Mouse (Mus musculus): ENCODE measurements around the gene Ifnar1. TPM values are rescaled to one million over a fixed set of nuclear protein-coding genes. Genes with fewer than 3 reads are reported as not detected.

Ifnar1 gene
- polyA plus RNA-seq, 1 experiment: 36.2 TPM

DNA sequence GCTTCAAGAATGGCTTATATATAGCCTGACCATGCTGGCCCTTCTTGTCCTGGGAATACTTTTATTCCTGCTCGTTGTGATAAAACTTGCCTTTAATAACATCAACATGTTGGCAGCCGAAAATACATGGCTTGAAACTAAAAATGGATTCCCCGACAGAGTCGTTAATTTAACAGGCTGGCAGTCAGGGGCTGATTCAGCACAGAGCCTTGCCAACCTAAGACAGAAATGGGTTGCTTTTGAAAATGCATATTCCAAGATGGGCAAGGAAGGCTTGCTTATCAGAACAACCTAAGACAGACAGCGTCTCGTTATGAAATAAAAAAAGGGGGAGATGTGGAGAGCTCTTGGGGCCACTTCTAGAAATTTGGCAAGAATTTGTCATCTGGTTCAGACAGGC lies 46.8 kb downstream of the Ifnar1 start:
- Histone ChIP-seq H3K4me3 (ENCODE audit: insufficient read depth, low read length) (no peak overlapping the region), H3K27ac (ENCODE audit: insufficient read depth, low read length) (no peak overlapping the region), H3K4me1 (ENCODE audit: control insufficient read depth, insufficient read depth, low read length) (no peaks in the 10 kb centered on the region; the same call in 1 of the 2 replicates)
- no peak for TF ChIP-seq CTCF (IDR thresholded peaks at IDR 0.05; ENCODE audit: extremely low read depth, insufficient read depth, low read length)
- TF ChIP-seq POLR2A (IDR thresholded peaks at IDR 0.05; ENCODE audit: extremely low read depth, insufficient read depth, low read length): no peak

DNA sequence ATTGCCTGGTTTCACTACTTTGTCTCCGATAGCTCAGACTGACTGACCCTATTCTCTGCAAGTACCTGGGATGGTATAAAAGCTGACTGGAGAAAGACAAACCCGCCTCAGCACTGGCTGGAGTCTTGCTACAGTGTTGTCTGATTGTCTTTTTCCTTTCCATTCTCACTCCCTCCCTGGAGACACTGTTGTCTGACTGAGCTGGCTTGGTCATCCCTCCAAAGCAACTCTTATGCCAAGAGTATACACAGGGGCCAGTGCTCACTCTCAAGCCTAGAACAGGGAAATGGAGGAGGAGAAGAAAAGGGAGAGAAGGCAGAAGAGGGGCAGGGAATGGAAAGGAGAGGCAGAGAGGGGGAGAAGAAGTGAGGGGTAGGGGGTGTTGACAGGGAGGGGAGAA lies 47.4 kb downstream of the Ifnar1 start:
- no peak overlapping the region for H3K4me3 ChIP-seq (ENCODE audit: insufficient read depth, low read length)
- no peaks in the 10 kb centered on the region; the same call in 1 of the 2 replicates for H3K4me1 ChIP-seq (ENCODE audit: control insufficient read depth, insufficient read depth, low read length)
- no peak overlapping the region for H3K27ac ChIP-seq (ENCODE audit: insufficient read depth, low read length)
- TF ChIP-seq CTCF (IDR thresholded peaks at IDR 0.05; ENCODE audit: extremely low read depth, insufficient read depth, low read length): no peak
- TF ChIP-seq POLR2A (IDR thresholded peaks at IDR 0.05; ENCODE audit: extremely low read depth, insufficient read depth, low read length): no peak

DNA sequence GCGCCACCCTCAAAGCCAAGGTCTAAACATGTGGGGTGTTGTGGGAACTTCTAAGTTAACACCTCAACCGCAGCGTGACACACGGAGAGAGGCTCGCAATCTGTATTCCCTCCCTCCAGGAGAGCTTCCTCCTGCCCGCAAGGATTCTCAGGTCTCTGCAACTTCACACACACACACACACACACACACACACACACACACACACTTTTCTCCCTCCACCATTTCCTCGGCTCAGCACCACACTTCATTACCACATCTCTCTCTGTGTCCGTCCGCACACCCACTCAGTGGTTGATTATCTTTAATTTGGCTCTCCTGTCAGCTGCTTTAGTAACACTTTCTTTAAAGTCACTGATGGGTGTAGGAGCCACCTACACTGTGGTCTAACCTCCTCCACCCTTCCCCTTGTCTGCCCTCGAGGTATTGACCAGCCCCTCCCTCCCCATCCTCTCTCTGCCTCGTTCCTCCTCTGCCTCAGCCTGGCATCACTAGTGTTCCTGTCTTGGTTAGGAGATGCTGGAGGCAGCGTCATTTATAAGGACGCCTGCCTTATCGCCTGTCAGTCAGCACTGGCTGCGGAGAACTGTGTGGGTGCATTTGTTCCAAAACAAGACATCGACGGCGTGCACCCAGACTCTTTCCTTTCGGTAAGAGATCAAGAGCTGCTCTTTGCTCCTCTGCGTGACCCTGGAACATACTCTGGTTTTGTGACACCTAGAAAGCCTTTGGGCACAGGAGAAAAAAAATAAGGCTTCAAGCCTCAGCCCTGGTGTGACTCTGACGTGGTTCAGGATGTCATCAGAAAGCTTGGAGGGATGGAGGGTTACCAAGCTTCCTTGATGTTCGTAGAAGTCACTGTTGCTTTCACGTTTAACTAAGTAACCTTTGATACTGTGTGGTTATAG lies 48.3 kb downstream of the Ifnar1 start:
- no peak for TF ChIP-seq CTCF (IDR thresholded peaks at IDR 0.05; ENCODE audit: extremely low read depth, insufficient read depth, low read length)
- no peak for TF ChIP-seq POLR2A (IDR thresholded peaks at IDR 0.05; ENCODE audit: extremely low read depth, insufficient read depth, low read length)
- H3K27ac ChIP-seq (ENCODE audit: insufficient read depth, low read length): no peak overlapping the region
- no peaks in the 10 kb centered on the region; the same call in 1 of the 2 replicates for H3K4me1 ChIP-seq (ENCODE audit: control insufficient read depth, insufficient read depth, low read length)
- no peak overlapping the region for H3K4me3 ChIP-seq (ENCODE audit: insufficient read depth, low read length)

DNA sequence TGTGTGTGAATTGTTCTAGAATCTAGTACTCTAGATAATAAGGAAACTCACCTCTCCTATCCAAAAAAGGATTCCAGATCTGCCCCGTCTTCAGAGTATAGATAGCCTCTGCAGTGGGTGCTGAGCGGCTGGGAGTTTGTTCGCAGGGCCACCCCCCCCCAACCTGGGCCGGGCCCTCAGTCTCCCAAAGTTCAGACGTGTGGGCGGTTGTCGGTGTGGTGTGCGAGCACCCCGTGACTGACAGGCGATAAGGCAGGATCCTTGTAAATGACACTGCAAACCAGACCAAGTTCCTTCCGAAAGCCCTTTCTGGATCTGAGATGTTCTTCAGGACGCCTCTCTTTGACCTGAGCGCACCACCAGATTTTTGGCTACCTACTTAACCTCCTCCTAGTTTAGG lies 49.4 kb downstream of the Ifnar1 start:
- H3K4me3 ChIP-seq (ENCODE audit: insufficient read depth, low read length): no peak overlapping the region
- no peak overlapping the region for H3K27ac ChIP-seq (ENCODE audit: insufficient read depth, low read length)
- TF ChIP-seq CTCF (IDR thresholded peaks at IDR 0.05; ENCODE audit: extremely low read depth, insufficient read depth, low read length) (no peak), POLR2A (IDR thresholded peaks at IDR 0.05; ENCODE audit: extremely low read depth, insufficient read depth, low read length) (no peak)

DNA sequence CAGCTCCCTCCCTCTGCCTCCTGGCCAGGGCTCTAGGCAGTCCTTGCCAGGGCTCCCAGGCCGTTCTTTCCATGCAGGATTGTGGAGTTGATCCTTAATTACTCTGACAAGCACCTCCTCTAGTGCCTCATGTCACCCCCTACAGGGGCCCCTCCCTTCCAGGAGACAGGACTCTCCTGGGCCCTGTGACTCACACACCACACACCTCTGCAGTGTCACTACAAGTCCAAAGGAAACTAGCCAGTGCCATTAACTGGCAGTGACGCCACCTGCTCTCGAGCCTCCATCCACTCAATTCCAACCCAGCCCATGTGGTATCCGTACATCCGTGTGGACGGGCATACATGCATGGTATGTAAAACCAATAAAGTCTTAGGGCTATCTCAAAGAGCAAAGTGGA lies 49.9 kb downstream of the Ifnar1 start:
- TF ChIP-seq CTCF (IDR thresholded peaks at IDR 0.05; ENCODE audit: extremely low read depth, insufficient read depth, low read length): no peak
- no peak for TF ChIP-seq POLR2A (IDR thresholded peaks at IDR 0.05; ENCODE audit: extremely low read depth, insufficient read depth, low read length)
- Histone ChIP-seq H3K4me1 (ENCODE audit: control insufficient read depth, insufficient read depth, low read length) (no peaks in the 10 kb centered on the region; the same call in 1 of the 2 replicates), H3K27ac (ENCODE audit: insufficient read depth, low read length) (no peak overlapping the region), H3K4me3 (ENCODE audit: insufficient read depth, low read length) (no peak overlapping the region)

More for the DNA sequence above, 49.4 kb downstream of the Ifnar1 start:
- no peaks in the 10 kb centered on the region; the same call in 1 of the 2 replicates for H3K4me1 ChIP-seq (ENCODE audit: control insufficient read depth, insufficient read depth, low read length)

DNA sequence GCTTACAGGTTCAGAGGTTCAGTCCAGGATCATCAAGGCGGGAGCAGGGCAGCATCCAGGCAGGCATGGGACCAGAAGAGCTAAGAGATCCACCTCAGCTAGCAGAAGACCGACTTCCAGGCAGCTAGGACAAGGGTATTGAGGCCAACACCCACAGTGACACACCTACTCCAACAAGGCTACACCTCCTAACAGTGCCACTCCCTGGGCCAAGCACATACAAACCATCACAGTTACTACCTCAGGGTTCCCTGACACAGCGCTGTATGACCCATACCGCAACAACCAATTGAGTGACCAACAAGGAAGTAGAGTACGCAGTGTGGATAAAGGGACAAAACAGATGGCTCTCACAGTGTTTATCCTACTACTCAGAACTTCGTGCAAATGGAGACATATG lies 51.3 kb downstream of the Ifnar1 start:
- Histone ChIP-seq H3K4me1 (ENCODE audit: control insufficient read depth, insufficient read depth, low read length) (no peaks in the 10 kb centered on the region), H3K4me3 (ENCODE audit: insufficient read depth, low read length) (no peak overlapping the region), H3K27ac (ENCODE audit: insufficient read depth, low read length) (no peak overlapping the region)
- no peak for TF ChIP-seq CTCF (IDR thresholded peaks at IDR 0.05; ENCODE audit: extremely low read depth, insufficient read depth, low read length)
- no peak for TF ChIP-seq POLR2A (IDR thresholded peaks at IDR 0.05; ENCODE audit: extremely low read depth, insufficient read depth, low read length)

DNA sequence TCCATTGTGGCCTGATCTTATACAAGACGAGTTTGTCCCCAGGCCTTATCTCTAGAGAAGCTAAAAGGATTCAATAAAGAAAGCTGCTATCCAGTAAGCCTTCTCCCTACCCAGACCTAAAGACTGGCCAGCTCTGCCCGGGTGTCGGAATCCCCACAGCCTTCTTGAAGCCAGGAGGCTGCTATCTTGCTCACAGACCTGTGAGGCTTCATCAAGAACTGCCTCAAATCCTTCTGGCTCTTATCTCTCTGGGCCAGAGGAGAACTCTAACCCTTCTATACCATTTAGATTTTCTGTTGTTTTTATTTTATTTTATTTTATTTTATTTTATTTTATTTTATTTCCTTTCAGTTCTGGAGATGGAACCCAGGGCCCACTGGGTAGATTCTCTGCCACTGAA lies 52.0 kb downstream of the Ifnar1 start:
- Histone ChIP-seq H3K4me3 (ENCODE audit: insufficient read depth, low read length) (no peak overlapping the region), H3K4me1 (ENCODE audit: control insufficient read depth, insufficient read depth, low read length) (no peaks in the 10 kb centered on the region), H3K27ac (ENCODE audit: insufficient read depth, low read length) (no peak overlapping the region)
- TF ChIP-seq POLR2A (IDR thresholded peaks at IDR 0.05; ENCODE audit: extremely low read depth, insufficient read depth, low read length): no peak
- TF ChIP-seq CTCF (IDR thresholded peaks at IDR 0.05; ENCODE audit: extremely low read depth, insufficient read depth, low read length): no peak

DNA sequence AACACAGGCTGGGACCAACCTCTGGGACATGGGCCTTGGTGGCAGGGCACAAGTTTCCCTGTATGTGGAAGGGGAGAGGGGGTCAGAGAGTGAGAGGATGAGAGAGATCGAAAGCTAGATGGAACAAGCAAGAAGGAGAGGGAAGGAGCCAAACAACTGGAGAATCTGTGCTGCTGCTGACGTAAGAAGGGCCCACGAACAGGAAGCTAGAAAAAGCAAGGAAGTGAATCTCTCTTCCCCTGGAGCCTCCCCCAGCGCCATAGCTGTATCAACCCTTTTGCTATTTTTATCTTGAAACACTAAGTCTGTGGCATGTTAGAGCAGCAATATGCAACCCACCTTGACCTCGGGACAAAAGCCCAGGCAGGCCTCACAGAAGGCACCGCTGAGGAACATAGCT lies 53.0 kb downstream of the Ifnar1 start:
- TF ChIP-seq CTCF (IDR thresholded peaks at IDR 0.05; ENCODE audit: extremely low read depth, insufficient read depth, low read length): no peak
- no peak for TF ChIP-seq POLR2A (IDR thresholded peaks at IDR 0.05; ENCODE audit: extremely low read depth, insufficient read depth, low read length)
- no peak overlapping the region for H3K27ac ChIP-seq (ENCODE audit: insufficient read depth, low read length)
- H3K4me3 ChIP-seq (ENCODE audit: insufficient read depth, low read length): no peak overlapping the region
- H3K4me1 ChIP-seq (ENCODE audit: control insufficient read depth, insufficient read depth, low read length): no peaks in the 10 kb centered on the region

DNA sequence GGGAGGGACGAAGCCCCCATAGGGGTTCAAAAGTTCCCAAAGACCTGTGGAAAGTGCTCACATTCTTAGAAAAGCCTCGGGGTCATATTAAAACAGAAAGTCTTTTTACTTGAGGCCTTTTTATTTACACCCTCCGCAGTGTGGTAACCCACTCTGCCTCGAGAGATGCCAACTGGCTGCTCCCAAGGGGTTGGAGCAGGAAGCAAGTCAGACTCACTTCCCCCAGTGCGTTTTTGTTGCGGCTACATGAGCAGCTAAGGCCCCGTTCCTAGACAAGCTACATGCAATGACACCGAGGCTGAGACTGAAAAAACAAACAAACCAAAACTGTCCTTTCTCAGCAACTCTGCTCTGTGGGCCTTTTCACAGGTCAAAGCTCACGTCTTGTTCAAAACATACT lies 53.5 kb downstream of the Ifnar1 start:
- Histone ChIP-seq H3K4me1 (ENCODE audit: control insufficient read depth, insufficient read depth, low read length) (no peaks in the 10 kb centered on the region), H3K4me3 (ENCODE audit: insufficient read depth, low read length) (no peak overlapping the region), H3K27ac (ENCODE audit: insufficient read depth, low read length) (no peak overlapping the region)
- no peak for TF ChIP-seq CTCF (IDR thresholded peaks at IDR 0.05; ENCODE audit: extremely low read depth, insufficient read depth, low read length)
- TF ChIP-seq POLR2A (IDR thresholded peaks at IDR 0.05; ENCODE audit: extremely low read depth, insufficient read depth, low read length): no peak

DNA sequence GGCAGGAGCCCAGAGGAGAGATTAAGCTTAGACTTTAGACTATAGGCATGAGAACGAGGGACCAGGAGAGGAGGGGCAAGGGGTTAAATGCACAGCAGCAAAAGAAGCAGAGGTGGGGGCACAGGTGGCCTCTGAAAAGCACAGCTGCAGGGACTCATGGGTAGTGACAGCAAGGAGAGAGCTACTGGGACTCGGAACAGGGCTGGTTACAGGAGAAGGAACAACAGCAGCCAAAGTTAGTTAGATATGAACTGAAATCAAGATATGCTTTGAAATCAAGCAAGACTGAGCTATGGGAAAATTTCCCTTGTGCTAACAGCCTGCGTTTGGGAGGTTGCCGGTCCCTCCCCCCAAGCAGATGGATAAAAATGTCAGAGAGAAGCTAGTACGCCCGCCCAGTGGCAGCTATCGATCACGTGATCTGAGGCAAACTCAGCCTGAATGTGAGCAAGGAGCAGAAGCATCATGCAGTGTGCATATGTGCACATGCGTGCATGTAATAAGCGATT lies 56.6 kb downstream of the Ifnar1 start:
- Histone ChIP-seq H3K27ac (ENCODE audit: insufficient read depth, low read length) (no peak overlapping the region), H3K4me1 (ENCODE audit: control insufficient read depth, insufficient read depth, low read length) (no peaks in the 10 kb centered on the region), H3K4me3 (ENCODE audit: insufficient read depth, low read length) (no peak overlapping the region)
- TF ChIP-seq CTCF (IDR thresholded peaks at IDR 0.05; ENCODE audit: extremely low read depth, insufficient read depth, low read length) (no peak), POLR2A (IDR thresholded peaks at IDR 0.05; ENCODE audit: extremely low read depth, insufficient read depth, low read length) (no peak)

Measured in cortical plate, adult 2 months (tissue).